Mouse (Mus musculus) effector memory CD4-positive, alpha-beta T cell, adult 5 months (primary cell): ENCODE results near the gene Gm28051. TPM values are rescaled to one million over a fixed set of nuclear protein-coding genes. Genes with fewer than 3 reads are reported as not detected.

Source experiments
- polyA plus RNA-seq: library from polyadenylated mRNA; unstranded; fragments of 100-300 nt; shearing (Covaris generic); gene quantifications from one replicate; pipeline ENCODE4 v1.2.1, GENCODE M21; 2017

Gm28051 gene
- not detected for polyA plus RNA-seq

GRCm38 (mm10) chr12:102757689-102758402 is at the start of gene Gm28051, which contains the start of the genes Gon7 and Ubr7:
Gene Gm28051 (minus strand): TSS chr12:102757765.
Gene Gon7 (minus strand): TSS chr12:102757803.
Gene Ubr7 (plus strand): TSS chr12:102757967.

GRCm38 (mm10) chr12:102758403-102758756 is 815 bp upstream of the Gm28051 start, which contains the start of gene Gm20604:
Gene Gm20604 (minus strand): TSS chr12:102758672.

GRCm38 (mm10) chr12:102743589-102744574 is 13.7 kb downstream of the Gm28051 start, which contains the start of the genes Moap1 and Tmem251:
Gene Moap1 (minus strand): TSS chr12:102743661.
Gene Tmem251 (plus strand): TSS chr12:102743762.

GRCm38 (mm10) chr12:102704457-102705198 is 52.9 kb downstream of the Gm28051 start, which contains the start of gene Itpk1:
Gene Itpk1 (minus strand): TSS chr12:102704930.

Other genes starting within 250 kb of the Gm28051 start
- gene Chga, start 202.8 kb downstream of the Gm28051 start, polyA plus RNA-seq = not detected
- 56.3 TPM for gene Itpk1, start 52.8 kb downstream of the Gm28051 start, polyA plus RNA-seq
- gene Moap1, start 14.1 kb downstream of the Gm28051 start, polyA plus RNA-seq = 9.8 TPM
- gene Tmem251, start 14.0 kb downstream of the Gm28051 start, polyA plus RNA-seq = 20.2 TPM
- 25.7 TPM for gene Gon7, start within 50 bp of the Gm28051 start, polyA plus RNA-seq
- 18.9 TPM for gene Ubr7, start 202 bp upstream of the Gm28051 start, polyA plus RNA-seq
- 7.0 TPM for gene Gm20604, start 907 bp upstream of the Gm28051 start, polyA plus RNA-seq
- 35.0 TPM for gene Btbd7, start 120.7 kb upstream of the Gm28051 start, polyA plus RNA-seq
- not detected for gene Cox8c, start 141.6 kb upstream of the Gm28051 start, polyA plus RNA-seq
- gene Unc79, start 191.1 kb upstream of the Gm28051 start, polyA plus RNA-seq = 0.60 TPM